Mouse (Mus musculus): ENCODE data around the gene Irf8.

DNA sequence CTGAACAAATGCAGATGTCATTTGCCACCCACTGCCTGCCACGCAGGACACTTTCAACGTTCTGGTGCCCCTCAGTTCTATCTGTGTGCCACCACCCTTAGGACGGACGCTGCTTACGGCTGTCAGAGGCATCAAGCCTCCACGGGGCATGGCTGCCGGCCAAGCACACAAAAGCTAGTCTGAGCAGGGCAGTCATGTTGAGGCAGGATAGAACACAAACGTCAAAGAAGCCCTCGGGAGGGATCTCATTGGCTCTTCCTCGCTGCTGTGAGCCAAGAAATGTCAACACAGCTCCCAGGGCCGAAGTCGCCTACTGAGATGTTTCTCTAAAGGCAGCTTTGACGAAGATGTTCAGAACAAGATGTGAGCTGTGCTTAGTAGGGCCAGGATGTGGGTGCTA, 41.6 kb downstream of the Irf8 start:
- TF ChIP-seq CTCF (IDR thresholded peaks at IDR 0.05; ENCODE audit: low read depth): no peak
- TF ChIP-seq EP300 (optimal IDR thresholded peaks at IDR 0.05): no peak

Measured in stomach, postnatal 0 days (tissue).